Mouse (Mus musculus): ENCODE data around the gene Akr1d1.

Gene Akr1d1

GRCm38 (mm10) chr6:37616136-37616535 is 86.2 kb downstream of the Akr1d1 start:
- no peak for DNase-seq (ENCODE audit: extremely low spot score, low spot score)

GRCm38 (mm10) chr6:37617431-37618011 is 87.5 kb downstream of the Akr1d1 start:
- peak; percentile 36 for DNase-seq (ENCODE audit: extremely low spot score, low spot score)
